Mouse (Mus musculus) urinary bladder, postnatal 0 days (tissue): ENCODE data around the gene Stxbp5l. TPM values are rescaled to one million over a fixed set of nuclear protein-coding genes. Genes with fewer than 3 reads are reported as not detected.

Experiments used
- polyA plus RNA-seq: library from polyadenylated mRNA; unstranded; fragments of >200 nt; fragmentation: Nextera tagmentation; extraction: Ambion mirVana; gene quantifications from 2 replicates; pipeline ENCODE4 v1.2.1, GENCODE M21; 2015

The Stxbp5l gene
- polyA plus RNA-seq, result 0.05 and 0.15 TPM in 2 replicates

GRCm38 (mm10) chr16:37384821-37385344 lies at the start of gene Stxbp5l:
Gene Stxbp5l (minus strand): TSS chr16:37384962.

Other genes with a start within 250 kb of the Stxbp5l start
- gene Gtf2e1, start 154.8 kb upstream of the Stxbp5l start, polyA plus RNA-seq, result 9.7 and 12.1 TPM in 2 replicates
- 11.1 and 11.7 TPM in 2 replicates for gene Rabl3, start 154.9 kb upstream of the Stxbp5l start, polyA plus RNA-seq
- 0.21 and 0.60 TPM in 2 replicates for gene Hgd, start 195.2 kb upstream of the Stxbp5l start, polyA plus RNA-seq